Mouse (Mus musculus): ENCODE results near the gene Cited4. TPM values are rescaled to one million over a fixed set of nuclear protein-coding genes. Genes with fewer than 3 reads are reported as not detected.

Cited4 gene
- polyA plus RNA-seq, 1 experiment from 2014 or later, result 7.6 TPM

GRCm38 (mm10) chr4:120683278-120683997 is 17.1 kb downstream of the Cited4 start:
- Histone ChIP-seq H3K36me3 (no peaks in the 10 kb centered on the region), H3K9ac (no peak overlapping the region), H3K4me2 (no peak overlapping the region), H3K9me3 (no peaks in the 10 kb centered on the region), H3K4me1 (no peaks in the 10 kb centered on the region), H3K27me3 (no peaks in the 10 kb centered on the region), H3K27ac (no peak overlapping the region), H3K4me3 (no peak overlapping the region)
- no peak for ATAC-seq (ENCODE audit: insufficient number of reproducible peaks, low FRiP score, low TSS enrichment, low read depth)
- 52% methylated on average over 9 of the region's 9 CpGs for WGBS

- Histone ChIP-seq H3K36me3 (no peaks in the 10 kb centered on the region), H3K4me1 (no peaks in the 10 kb centered on the region), H3K4me3 (no peak overlapping the region), H3K27ac (no peak overlapping the region), H3K9ac (no peak overlapping the region), H3K9me3 (no peaks in the 10 kb centered on the region), H3K27me3 (no peaks in the 10 kb centered on the region), H3K4me2 (no peak overlapping the region)
- ATAC-seq (ENCODE audit: insufficient number of reproducible peaks, low FRiP score, low TSS enrichment, low read depth), result no peak
- WGBS, result 35% methylated on average over 6 of the region's 6 CpGs
Measured at GRCm38 (mm10) chr4:120687282-120687681, 20.9 kb downstream of the Cited4 start.

DNA sequence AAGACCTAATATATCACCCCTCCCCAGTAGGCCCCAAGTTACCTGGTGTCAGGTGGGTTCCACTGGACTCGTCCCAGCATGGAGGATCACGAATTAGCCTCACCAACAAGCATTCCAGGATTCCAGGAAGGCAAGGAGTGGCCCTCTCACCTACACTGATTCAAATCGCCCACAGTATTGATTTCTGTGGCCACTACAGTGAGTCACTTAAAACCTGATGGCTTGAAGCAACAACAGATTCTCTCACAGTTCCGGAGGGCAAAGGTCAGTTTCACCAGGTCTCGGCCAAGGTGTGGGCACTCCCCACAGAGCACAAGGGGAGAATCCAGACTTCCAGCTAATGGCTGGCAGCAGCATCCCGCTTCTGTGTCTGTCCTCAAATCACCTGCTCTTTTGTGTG is 22.9 kb downstream of the Cited4 start:
- no peak overlapping the region for H3K4me2 ChIP-seq
- 66% methylated on average over 6 of the region's 6 CpGs for WGBS
- no peak overlapping the region for H3K4me3 ChIP-seq
- no peaks in the 10 kb centered on the region for H3K9me3 ChIP-seq
- H3K9ac ChIP-seq, result no peak overlapping the region
- no peak overlapping the region for H3K27ac ChIP-seq
- H3K4me1 ChIP-seq, result no peaks in the 10 kb centered on the region
- H3K36me3 ChIP-seq, result no peaks in the 10 kb centered on the region
- no peak for ATAC-seq (ENCODE audit: insufficient number of reproducible peaks, low FRiP score, low TSS enrichment, low read depth)
- no peaks in the 10 kb centered on the region for H3K27me3 ChIP-seq

- Histone ChIP-seq H3K36me3 (peaks cover 5% of the 10 kb centered on the region; the same call in 1 of the 2 replicates), H3K27ac (no peak overlapping the region), H3K9ac (no peak overlapping the region), H3K9me3 (no peaks in the 10 kb centered on the region), H3K4me2 (no peak overlapping the region), H3K4me3 (no peak overlapping the region), H3K4me1 (peaks cover 3% of the 10 kb centered on the region; the same call in 1 of the 2 replicates), H3K27me3 (peaks cover 17% of the 10 kb centered on the region)
- 39% methylated on average over 10 of the region's 10 CpGs for WGBS
- ATAC-seq (ENCODE audit: insufficient number of reproducible peaks, low FRiP score, low TSS enrichment, low read depth), result no peak
Measured at GRCm38 (mm10) chr4:120692717-120693116, 26.3 kb downstream of the Cited4 start.

DNA sequence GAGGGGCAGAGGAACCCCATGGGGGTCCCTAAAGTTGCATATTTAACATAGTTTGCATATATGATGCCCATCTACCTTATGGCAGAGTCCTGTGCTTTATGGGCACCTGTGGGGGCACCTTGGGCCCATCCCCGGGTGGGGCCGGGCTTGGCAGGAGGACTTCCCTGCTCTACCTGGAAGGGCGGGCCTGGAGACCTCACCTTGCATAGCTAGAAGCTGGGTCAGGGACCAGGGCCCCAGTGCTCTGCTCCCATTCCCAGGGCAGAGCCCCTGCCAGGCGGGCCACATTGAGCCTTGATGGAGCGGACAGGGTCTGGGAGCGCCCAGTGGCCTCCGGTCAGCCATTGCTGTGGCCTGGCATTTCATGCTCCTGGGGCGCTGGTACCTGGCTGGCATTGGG is 31.0 kb downstream of the Cited4 start:
- Histone ChIP-seq H3K4me1 (peaks cover 3% of the 10 kb centered on the region; the same call in 1 of the 2 replicates), H3K27me3 (peaks cover 40% of the 10 kb centered on the region), H3K36me3 (peaks cover 5% of the 10 kb centered on the region; the same call in 1 of the 2 replicates), H3K4me3 (no peak overlapping the region), H3K27ac (no peak overlapping the region), H3K9ac (no peak overlapping the region), H3K9me3 (no peaks in the 10 kb centered on the region), H3K4me2 (no peak overlapping the region)
- 90% methylated on average over 8 of the region's 8 CpGs for WGBS
- no peak; the same call in 1 of the 2 replicates for ATAC-seq (ENCODE audit: insufficient number of reproducible peaks, low FRiP score, low TSS enrichment, low read depth)

GRCm38 (mm10) chr4:120697799-120698484 is 31.6 kb downstream of the Cited4 start:
- no peaks in the 10 kb centered on the region for H3K9me3 ChIP-seq
- peaks cover 40% of the 10 kb centered on the region for H3K27me3 ChIP-seq
- peak overlapping the region; percentile 10; the same call in 1 of the 2 replicates for H3K4me2 ChIP-seq
- WGBS, result 20% methylated on average over 35 of the region's 35 CpGs
- H3K36me3 ChIP-seq, result peaks cover 5% of the 10 kb centered on the region; the same call in 1 of the 2 replicates
- no peak overlapping the region for H3K27ac ChIP-seq
- H3K4me1 ChIP-seq, result peaks cover 3% of the 10 kb centered on the region; the same call in 1 of the 2 replicates
- no peak for ATAC-seq (ENCODE audit: insufficient number of reproducible peaks, low FRiP score, low TSS enrichment, low read depth)
- H3K4me3 ChIP-seq, result no peak overlapping the region
- no peak overlapping the region for H3K9ac ChIP-seq

GRCm38 (mm10) chr4:120701180-120701579 is 34.8 kb downstream of the Cited4 start:
- ATAC-seq (ENCODE audit: insufficient number of reproducible peaks, low FRiP score, low TSS enrichment, low read depth), result no peak
- WGBS, result 88% methylated on average over 3 of the region's 3 CpGs
- Histone ChIP-seq H3K4me2 (no peak overlapping the region), H3K4me3 (no peak overlapping the region), H3K36me3 (peaks cover 5% of the 10 kb centered on the region; the same call in 1 of the 2 replicates), H3K9me3 (no peaks in the 10 kb centered on the region), H3K27me3 (peaks cover 39% of the 10 kb centered on the region), H3K9ac (no peak overlapping the region), H3K4me1 (peaks cover 3% of the 10 kb centered on the region; the same call in 1 of the 2 replicates), H3K27ac (no peak overlapping the region)

DNA sequence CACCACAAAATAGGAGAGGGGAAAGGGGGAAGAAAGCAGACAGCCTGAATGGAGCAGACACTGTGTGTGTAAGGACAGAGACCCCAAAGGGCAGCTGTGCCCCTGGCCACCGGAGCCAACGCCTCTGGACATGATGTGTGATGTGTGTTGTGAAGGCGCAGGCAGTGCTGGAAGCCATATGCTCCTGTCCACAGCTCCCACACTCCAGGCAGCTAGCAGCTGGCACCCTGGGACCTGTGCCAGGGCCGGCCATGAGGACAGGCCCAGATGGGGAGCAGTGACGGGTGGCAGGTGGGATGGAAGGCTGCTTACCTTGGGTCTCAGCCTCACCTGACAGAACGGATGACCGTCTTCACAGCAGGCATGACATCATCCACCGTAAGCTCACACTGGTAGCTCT is 35.7 kb downstream of the Cited4 start:
- Histone ChIP-seq H3K4me3 (no peak overlapping the region), H3K9ac (no peak overlapping the region), H3K9me3 (no peaks in the 10 kb centered on the region), H3K4me1 (peaks cover 3% of the 10 kb centered on the region; the same call in 1 of the 2 replicates), H3K27ac (no peak overlapping the region), H3K27me3 (peaks cover 30% of the 10 kb centered on the region), H3K4me2 (no peak overlapping the region), H3K36me3 (peaks cover under 1% of the 10 kb centered on the region; the same call in 1 of the 2 replicates)
- ATAC-seq (ENCODE audit: insufficient number of reproducible peaks, low FRiP score, low TSS enrichment, low read depth), result no peak
- 72% methylated on average over 8 of the region's 8 CpGs for WGBS

DNA sequence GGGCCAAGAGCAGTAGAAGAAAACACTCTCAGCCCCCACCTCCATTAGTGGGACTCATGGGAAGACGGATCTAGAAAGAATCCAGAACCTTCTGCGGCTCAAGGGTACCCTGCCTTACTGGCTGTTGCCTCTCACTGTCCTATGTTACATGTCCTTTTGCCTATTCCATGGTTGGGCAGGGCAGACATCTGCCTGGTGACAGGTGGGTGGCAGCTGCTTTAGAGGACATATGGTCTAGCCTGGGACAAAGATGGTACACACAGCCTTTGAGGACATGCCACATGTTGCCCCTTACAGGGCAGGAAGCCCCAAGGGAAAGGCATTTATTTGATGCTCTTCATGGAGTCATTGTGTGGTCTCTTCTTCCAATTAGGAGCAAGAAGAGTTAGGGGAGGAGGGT is 36.1 kb downstream of the Cited4 start:
- ATAC-seq (ENCODE audit: insufficient number of reproducible peaks, low FRiP score, low TSS enrichment, low read depth), result no peak
- Histone ChIP-seq H3K4me2 (no peak overlapping the region), H3K9ac (no peak overlapping the region), H3K36me3 (no peaks in the 10 kb centered on the region), H3K9me3 (no peaks in the 10 kb centered on the region), H3K4me3 (no peak overlapping the region), H3K27ac (no peak overlapping the region), H3K27me3 (peaks cover 26% of the 10 kb centered on the region), H3K4me1 (peaks cover under 1% of the 10 kb centered on the region; the same call in 1 of the 2 replicates)
- WGBS, result 92% methylated on average over 2 of the region's 2 CpGs

- no peaks in the 10 kb centered on the region for H3K36me3 ChIP-seq
- no peak for ATAC-seq (ENCODE audit: insufficient number of reproducible peaks, low FRiP score, low TSS enrichment, low read depth)
- WGBS, result 57% methylated on average over 12 of the region's 12 CpGs
- peaks cover 38% of the 10 kb centered on the region for H3K4me1 ChIP-seq
- H3K27me3 ChIP-seq, result 0 out of 2 replicates have a peak, but pooled peaks cover 6% of the 10 kb centered on the region
- no peak overlapping the region for H3K4me3 ChIP-seq
- H3K27ac ChIP-seq, result peak overlapping the region; percentile 29; the same call in 1 of the 2 replicates
- no peak overlapping the region for H3K4me2 ChIP-seq
- no peak overlapping the region for H3K9ac ChIP-seq
- H3K9me3 ChIP-seq, result no peaks in the 10 kb centered on the region
Measured at GRCm38 (mm10) chr4:120712236-120712635, 45.9 kb downstream of the Cited4 start.

GRCm38 (mm10) chr4:120713021-120713420 is 46.6 kb downstream of the Cited4 start:
- no peak overlapping the region for H3K9ac ChIP-seq
- H3K27ac ChIP-seq, result no peak overlapping the region
- H3K36me3 ChIP-seq, result no peaks in the 10 kb centered on the region
- H3K4me1 ChIP-seq, result peaks cover 38% of the 10 kb centered on the region
- H3K4me3 ChIP-seq, result no peak overlapping the region
- ATAC-seq (ENCODE audit: insufficient number of reproducible peaks, low FRiP score, low TSS enrichment, low read depth), result no peak
- H3K4me2 ChIP-seq, result no peak overlapping the region
- 88% methylated on average over 6 of the region's 6 CpGs for WGBS
- H3K27me3 ChIP-seq, result 0 out of 2 replicates have a peak, but pooled peaks cover 10% of the 10 kb centered on the region
- H3K9me3 ChIP-seq, result no peaks in the 10 kb centered on the region
